Mouse (Mus musculus) layer of hippocampus, postnatal 25 days (tissue): ENCODE measurements around the gene Fancc. TPM values are rescaled to one million over a fixed set of nuclear protein-coding genes. Genes with fewer than 3 reads are reported as not detected.

Experiments
- DNase-seq, 2 experiments: peaks; one replicate each; pipeline ENCODE4 v3.0.0; 2022; ENCODE audit warnings: mixed read lengths in 2 of 2, low spot score in 1 of 2; ENCODE audit errors: extremely low spot score in 1 of 2
- total RNA-seq, 2 experiments: library from RNA; stranded (reverse); gene quantifications; 2 replicates each; pipeline ENCODE4 v1.2.3; 2021

Fancc gene
- total RNA-seq = 1 to 10 TPM; 5.4 to 7.7 TPM

- DNase-seq = no peak
These were observed at the start of gene Fancc for GRCm38 (mm10) chr13:63496646-63497582. TSS of gene Fancc (minus strand) at chr13:63497278.

- DNase-seq = no peak
These were observed 48.2 kb upstream of the Fancc start for GRCm38 (mm10) chr13:63545291-63545690.

GRCm38 (mm10) chr13:63544967-63545253 lies 47.8 kb upstream of the Fancc start:
- DNase-seq = no peak

- no peak for DNase-seq
These were observed 47.3 kb upstream of the Fancc start for GRCm38 (mm10) chr13:63544119-63544966.

- no peak for DNase-seq
These were observed 46.4 kb upstream of the Fancc start for GRCm38 (mm10) chr13:63543459-63543858.

- no peak for DNase-seq
These were observed 45.8 kb upstream of the Fancc start for GRCm38 (mm10) chr13:63542796-63543384.

GRCm38 (mm10) chr13:63541510-63541909 lies 44.4 kb upstream of the Fancc start:
- no peak for DNase-seq

- DNase-seq = no peak
These were observed 43.5 kb upstream of the Fancc start for GRCm38 (mm10) chr13:63540584-63540983.

- DNase-seq = no peak
These were observed 37.9 kb upstream of the Fancc start for GRCm38 (mm10) chr13:63534981-63535380.

- DNase-seq = no peak
These were observed 33.8 kb upstream of the Fancc start for GRCm38 (mm10) chr13:63530857-63531256.

- DNase-seq = no peak
These were observed 33.3 kb upstream of the Fancc start for GRCm38 (mm10) chr13:63530371-63530764.

GRCm38 (mm10) chr13:63529602-63530370 lies 32.7 kb upstream of the Fancc start:
- DNase-seq = no peak

GRCm38 (mm10) chr13:63528852-63529251 lies 31.8 kb upstream of the Fancc start:
- DNase-seq = no peak

GRCm38 (mm10) chr13:63528164-63528675 lies 31.1 kb upstream of the Fancc start:
- DNase-seq = no peak

GRCm38 (mm10) chr13:63525571-63526197 lies 28.6 kb upstream of the Fancc start:
- no peak for DNase-seq

GRCm38 (mm10) chr13:63524608-63525570 lies 27.8 kb upstream of the Fancc start:
- DNase-seq = peak; percentile 27 to 33

GRCm38 (mm10) chr13:63524061-63524460 lies 27.0 kb upstream of the Fancc start:
- no peak for DNase-seq

GRCm38 (mm10) chr13:63522832-63523231 lies 25.8 kb upstream of the Fancc start:
- no peak for DNase-seq
